Mouse (Mus musculus) C2C12 (cell line): ENCODE data around the gene Olfr143. TPM values are rescaled to one million over a fixed set of nuclear protein-coding genes. Genes with fewer than 3 reads are reported as not detected.

Source experiments
- H3K27me3 ChIP-seq: one replicate; pipeline ENCODE4 v1.6.1; 2011; ENCODE audit not compliant: control insufficient read depth, insufficient read depth, insufficient read length
- H3K36me3 ChIP-seq: one replicate; pipeline ENCODE4 v1.6.1; 2011; ENCODE audit not compliant: control insufficient read depth, insufficient read depth
- H3K4me3 ChIP-seq: one replicate; pipeline ENCODE4 v1.5.1; 2011; ENCODE audit warnings: mild to moderate bottlenecking, control low read depth; ENCODE audit not compliant: poor library complexity, insufficient read depth, severe bottlenecking
- H3K79me2 ChIP-seq: one replicate; pipeline ENCODE4 v1.6.1; 2011; ENCODE audit not compliant: control insufficient read depth, insufficient read depth
- H3K79me3 ChIP-seq: one replicate; pipeline ENCODE4 v1.6.1; 2011; ENCODE audit warnings: low read depth, control low read depth
- H3ac ChIP-seq: one replicate; pipeline ENCODE3; 2011; ENCODE audit warnings: low read depth; ENCODE audit not compliant: control insufficient read depth, insufficient read length
- CEBPB ChIP-seq: IDR thresholded peaks from one replicate; pipeline ENCODE4 v1.6.1; 2011; ENCODE audit warnings: low read depth, mild to moderate bottlenecking, control low read depth, moderate library complexity
- CTCF ChIP-seq: IDR thresholded peaks from one replicate; pipeline ENCODE4 v1.5.1; 2011; ENCODE audit not compliant: control insufficient read depth, insufficient read depth, insufficient read length
- FOSL1 ChIP-seq: IDR thresholded peaks from one replicate; pipeline ENCODE4 v1.8.0; 2011; ENCODE audit warnings: mild to moderate bottlenecking, low read length; ENCODE audit not compliant: poor library complexity, insufficient read depth, severe bottlenecking
- MAX ChIP-seq: IDR thresholded peaks from one replicate; pipeline ENCODE4 v1.6.1; 2011; ENCODE audit warnings: mild to moderate bottlenecking, control low read depth
- MYOD1 ChIP-seq: IDR thresholded peaks from one replicate; pipeline ENCODE4 v1.6.1; 2011; ENCODE audit warnings: low read depth; ENCODE audit not compliant: control insufficient read depth, insufficient read length
- MYOG ChIP-seq: IDR thresholded peaks from one replicate; pipeline ENCODE4 v1.6.1; 2011; ENCODE audit not compliant: control insufficient read depth, insufficient read length; ENCODE audit errors: extremely low read depth
- USF1 ChIP-seq: IDR thresholded peaks from one replicate; pipeline ENCODE4 v1.6.1; 2011; ENCODE audit warnings: low read depth, mild to moderate bottlenecking, control low read depth, moderate library complexity
- long read RNA-seq, 2 experiments: library from polyadenylated mRNA; unstranded; transcript quantifications; one replicate each; pipeline ENCODE4 v2.0.0; 2019 to 2020
- polyA plus RNA-seq: library from polyadenylated mRNA; unstranded; fragments of >200 nt; fragmentation: generic; extraction: Trizol; gene quantifications from one replicate; pipeline ENCODE4 v1.2.1, GENCODE M21; 2012; ENCODE audit warnings: missing spikeins

The Olfr143 gene
- polyA plus RNA-seq: not detected
- long read RNA-seq, experiment 1: 0 reads
- long read RNA-seq, experiment 2: 0 reads

DNA sequence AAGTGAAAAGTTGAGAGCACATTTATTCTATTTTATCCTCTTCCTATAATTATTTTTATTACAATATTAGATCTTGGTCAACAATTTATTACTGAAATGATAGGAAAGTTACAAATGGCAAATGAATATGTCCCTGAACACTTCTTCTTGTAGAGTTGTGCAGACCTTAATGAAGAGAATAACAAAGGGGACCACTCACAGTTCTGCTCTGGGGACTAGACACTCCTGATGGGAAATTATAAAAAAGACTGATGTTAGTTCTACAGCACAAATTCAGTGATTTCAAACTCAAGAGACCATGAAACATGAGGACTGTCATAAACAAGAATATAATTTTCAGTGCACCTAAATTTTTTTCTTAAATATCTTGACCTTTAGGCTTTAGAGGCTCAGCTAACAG is at the start of gene Olfr143:
Olfr143 (plus strand) TSS at position 301 of the 400 bp plus-strand sequence.
- H3K27me3 ChIP-seq: no peaks in the 10 kb centered on the region
- no peak within 1 kb of the TSS for H3ac ChIP-seq
- H3K36me3 ChIP-seq: no peaks in the 10 kb centered on the region
- no peaks in the 10 kb centered on the region for H3K79me3 ChIP-seq
- no peaks in the 10 kb centered on the region for H3K79me2 ChIP-seq
- no peak within 1 kb of the TSS for H3K4me3 ChIP-seq
- TF ChIP-seq MYOD1: no peak
- TF ChIP-seq MYOG: no peak
- TF ChIP-seq CTCF: no peak
- no peak for TF ChIP-seq CEBPB
- no peak for TF ChIP-seq USF1
- TF ChIP-seq MAX: no peak
- no peak for TF ChIP-seq FOSL1

DNA sequence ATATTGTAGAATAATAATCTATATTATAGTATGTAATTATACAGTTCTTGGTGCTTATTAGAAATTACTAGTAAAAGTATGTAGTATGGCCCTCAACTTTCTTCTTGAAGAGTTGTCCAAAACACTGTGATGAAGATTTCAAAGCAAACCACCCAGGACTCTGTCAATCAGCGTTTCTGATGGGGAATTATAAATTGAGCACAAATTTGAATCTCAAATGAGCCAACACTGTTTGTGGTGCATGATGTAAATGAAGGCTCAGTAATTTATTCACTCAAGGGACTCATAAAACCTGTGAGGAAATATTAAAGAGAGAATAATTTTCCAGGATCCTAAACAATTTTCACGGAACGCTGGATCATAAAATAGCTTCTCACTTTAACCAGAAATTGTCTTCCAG is 44.5 kb upstream of the Olfr143 start, which contains the start of gene Olfr893:
Olfr893 (plus strand) TSS at position 301 of the 400 bp plus-strand sequence.
- no peaks in the 10 kb centered on the region for H3K27me3 ChIP-seq
- no peaks in the 10 kb centered on the region for H3K36me3 ChIP-seq
- TF ChIP-seq CEBPB: no peak
- no peak for TF ChIP-seq CTCF
- TF ChIP-seq MYOD1: no peak
- no peak for TF ChIP-seq FOSL1
- TF ChIP-seq MYOG: no peak
- no peak for TF ChIP-seq USF1
- no peak for TF ChIP-seq MAX

DNA sequence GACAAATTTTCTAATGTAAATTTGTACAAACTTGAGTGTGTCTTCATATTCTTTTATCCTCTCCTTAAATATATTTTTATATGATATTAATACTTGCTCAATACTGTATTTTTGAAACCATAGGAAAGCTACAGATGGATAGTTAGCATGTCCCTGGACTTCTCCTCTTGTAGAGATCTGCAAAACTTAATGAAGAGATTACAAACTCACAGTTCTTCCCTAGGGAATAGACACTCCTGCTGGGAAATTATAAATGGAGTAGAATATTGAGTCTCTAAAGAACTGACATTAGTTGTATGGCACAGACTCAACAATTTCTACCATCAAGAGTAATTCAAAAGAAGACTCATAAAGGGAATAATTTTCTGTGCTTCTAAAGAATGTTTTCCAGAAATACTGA is 34.8 kb upstream of the Olfr143 start, which contains the start of gene Olfr894:
Olfr894 (plus strand) TSS at position 301 of the 400 bp plus-strand sequence.
- Histone ChIP-seq H3K79me2 (no peaks in the 10 kb centered on the region), H3K27me3 (no peaks in the 10 kb centered on the region), H3K79me3 (no peaks in the 10 kb centered on the region), H3ac (no peak within 1 kb of the TSS), H3K4me3 (no peak within 1 kb of the TSS), H3K36me3 (no peaks in the 10 kb centered on the region)
- TF ChIP-seq MYOG: no peak
- TF ChIP-seq FOSL1: no peak
- no peak for TF ChIP-seq CEBPB
- no peak for TF ChIP-seq MAX
- TF ChIP-seq CTCF: no peak
- TF ChIP-seq MYOD1: no peak
- TF ChIP-seq USF1: no peak

More for the DNA sequence above, 44.5 kb upstream of the Olfr143 start, which contains the start of gene Olfr893:
- no peaks in the 10 kb centered on the region for H3K79me3 ChIP-seq
- no peaks in the 10 kb centered on the region for H3K79me2 ChIP-seq
- H3ac ChIP-seq: no peak within 1 kb of the TSS
- H3K4me3 ChIP-seq: no peak within 1 kb of the TSS

DNA sequence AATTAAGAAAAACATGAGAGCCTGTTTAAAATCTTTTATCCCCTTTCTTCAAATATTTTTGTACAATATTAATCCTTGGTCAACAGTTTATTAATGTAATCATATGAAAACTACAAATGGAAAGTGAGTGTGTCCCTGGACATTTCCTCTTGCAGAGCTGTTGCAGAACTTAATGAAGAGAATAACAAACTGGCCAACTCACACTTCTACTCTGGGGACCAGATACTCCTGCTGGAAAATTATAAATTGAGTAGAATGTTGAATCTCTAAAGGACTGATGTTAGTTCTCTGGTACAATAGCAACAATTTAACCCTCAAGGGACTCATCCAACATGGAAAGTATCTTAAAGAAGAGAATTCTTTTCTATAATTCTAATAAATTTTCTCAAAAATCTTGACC is 15.0 kb downstream of the Olfr143 start, which contains the start of gene Olfr895:
Olfr895 (plus strand) TSS at position 301 of the 400 bp plus-strand sequence.
- no peaks in the 10 kb centered on the region for H3K79me3 ChIP-seq
- H3K27me3 ChIP-seq: no peaks in the 10 kb centered on the region
- no peaks in the 10 kb centered on the region for H3K36me3 ChIP-seq
- H3ac ChIP-seq: no peak within 1 kb of the TSS
- TF ChIP-seq USF1: no peak
- no peak for TF ChIP-seq MYOD1
- TF ChIP-seq CTCF: no peak
- no peak within 1 kb of the TSS for H3K4me3 ChIP-seq
- no peaks in the 10 kb centered on the region for H3K79me2 ChIP-seq

DNA sequence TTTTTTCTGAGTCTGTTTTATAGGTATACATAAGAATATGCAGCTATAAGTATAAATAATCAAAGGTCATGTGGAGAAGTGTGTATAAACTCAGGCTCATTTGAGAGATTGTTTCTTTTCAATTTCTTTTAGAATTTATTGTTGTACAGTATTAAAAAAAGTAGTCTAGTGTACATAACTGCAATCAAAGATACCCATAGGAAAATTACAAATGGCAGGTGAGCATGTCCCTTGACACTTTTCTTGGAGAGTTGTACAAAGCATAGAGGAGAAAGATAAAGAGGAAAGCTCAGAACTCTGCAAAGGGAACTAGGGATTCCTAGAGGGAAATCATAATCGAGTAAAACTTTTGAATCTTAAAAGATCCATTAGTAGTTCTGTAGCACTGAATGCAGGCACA is 38.2 kb downstream of the Olfr143 start, which contains the start of gene Olfr896-ps1:
Olfr896-ps1 (plus strand) TSS at position 301 of the 400 bp plus-strand sequence.
- no peaks in the 10 kb centered on the region for H3K79me3 ChIP-seq
- no peak within 1 kb of the TSS for H3ac ChIP-seq
- TF ChIP-seq USF1 (no peak), MYOG (no peak), MYOD1 (no peak), FOSL1 (no peak), CEBPB (no peak), MAX (no peak), CTCF (no peak)
- no peak within 1 kb of the TSS for H3K4me3 ChIP-seq
- no peaks in the 10 kb centered on the region for H3K79me2 ChIP-seq
- H3K27me3 ChIP-seq: no peaks in the 10 kb centered on the region
- H3K36me3 ChIP-seq: no peaks in the 10 kb centered on the region

Other genes with a start within 250 kb of the Olfr143 start
- gene Olfr883, start 227.0 kb upstream of the Olfr143 start, polyA plus RNA-seq: not detected
- gene Olfr884, start 206.2 kb upstream of the Olfr143 start, polyA plus RNA-seq: not detected
- not detected for gene Olfr885, start 191.5 kb upstream of the Olfr143 start, polyA plus RNA-seq
- not detected for gene Olfr887, start 168.7 kb upstream of the Olfr143 start, polyA plus RNA-seq
- not detected for gene Olfr888, start 144.6 kb upstream of the Olfr143 start, polyA plus RNA-seq
- gene Olfr889, start 137.6 kb upstream of the Olfr143 start, polyA plus RNA-seq: 0.04 TPM
- not detected for gene Olfr890, start 110.3 kb upstream of the Olfr143 start, polyA plus RNA-seq
- gene Olfr891, start 72.0 kb upstream of the Olfr143 start, polyA plus RNA-seq: not detected
- not detected for gene Olfr893, start 44.4 kb upstream of the Olfr143 start, polyA plus RNA-seq
- not detected for gene Olfr894, start 34.7 kb upstream of the Olfr143 start, polyA plus RNA-seq
- gene Olfr895, start 15.1 kb downstream of the Olfr143 start, polyA plus RNA-seq: not detected
- not detected for gene Olfr896-ps1, start 38.3 kb downstream of the Olfr143 start, polyA plus RNA-seq
- gene Olfr25, start 76.3 kb downstream of the Olfr143 start, polyA plus RNA-seq: not detected
- gene Olfr898, start 95.6 kb downstream of the Olfr143 start, polyA plus RNA-seq: not detected
- gene Olfr250, start 114.1 kb downstream of the Olfr143 start, polyA plus RNA-seq: not detected
- not detected for gene Olfr251, start 124.3 kb downstream of the Olfr143 start, polyA plus RNA-seq
- 0.04 TPM for gene Olfr147, start 148.9 kb downstream of the Olfr143 start, polyA plus RNA-seq
- gene Olfr901, start 176.7 kb downstream of the Olfr143 start, polyA plus RNA-seq: 0.04 TPM
- not detected for gene Olfr902, start 194.9 kb downstream of the Olfr143 start, polyA plus RNA-seq
- not detected for gene Olfr904, start 210.4 kb downstream of the Olfr143 start, polyA plus RNA-seq
- not detected for gene Olfr905, start 218.3 kb downstream of the Olfr143 start, polyA plus RNA-seq
- gene Olfr906, start 234.3 kb downstream of the Olfr143 start, polyA plus RNA-seq: not detected
- gene Olfr907, start 243.0 kb downstream of the Olfr143 start, polyA plus RNA-seq: not detected